Comparison of ENCODE assay signal across 8 mouse cellular contexts in genomic region chr2:167101743-167102441, GRCm38 (mm10). TPM values are rescaled to one million over a fixed set of nuclear protein-coding genes. Genes with fewer than 3 reads are reported as not detected.
DNase-seq lines count a peak whose midpoint lies in the region; ATAC-seq and TF ChIP-seq lines count a peak whose summit lies in the region.

No protein-coding gene starts in this region.

- ATAC-seq in heart, embryonic 11.5 days (replicated peaks; ENCODE audit: insufficient number of reproducible peaks, low FRiP score, low TSS enrichment) = no peak
- ATAC-seq in liver, postnatal 0 days = peak; percentile 63
- no peak for ATAC-seq in forebrain, embryonic 13.5 days

- no peak for TF ChIP-seq EP300 in liver, postnatal 0 days (IDR thresholded peaks at IDR 0.05; ENCODE audit: low read depth)

- H3K9ac ChIP-seq in heart, embryonic 11.5 days (ENCODE audit: low read depth, low read length) = no peak overlapping the region
- H3K9ac ChIP-seq in liver, postnatal 0 days (replicated peaks) = no peak overlapping the region
- H3K9ac ChIP-seq in forebrain, embryonic 13.5 days = no peak overlapping the region

- DNase-seq in heart, adult 8-10 months (ENCODE audit: low spot score) = peak; percentile 48
- DNase-seq in liver, postnatal 0 days = peak; percentile 51
- peak; percentile 90 for DNase-seq in splenic B cell, adult 2 months (ENCODE audit: low read depth, low spot score)
- DNase-seq in frontal cortex, adult 2 months (ENCODE audit: extremely low spot score in 1 of 2, low spot score in 1 of 2) = no peak
- DNase-seq in gastrocnemius, postnatal 10 days = no peak

- H3K4me1 ChIP-seq in heart, embryonic 11.5 days (ENCODE audit: control insufficient read depth, insufficient read depth, low read length) = no peaks in the 10 kb centered on the region
- H3K4me1 ChIP-seq in erythroblast, embryonic 14.5 days (ENCODE audit: control insufficient read depth) = peaks cover 2% of the 10 kb centered on the region; the same call in 1 of the 2 replicates
- H3K4me1 ChIP-seq in liver, postnatal 0 days (ENCODE audit: insufficient read depth) = no peaks in the 10 kb centered on the region
- H3K4me1 ChIP-seq in forebrain, embryonic 13.5 days = peaks cover 11% of the 10 kb centered on the region; the same call in 1 of the 2 replicates

- no peaks in the 10 kb centered on the region for H3K9me3 ChIP-seq in heart, embryonic 11.5 days (replicated peaks; ENCODE audit: control insufficient read depth, low read length)
- H3K9me3 ChIP-seq in erythroblast, embryonic 14.5 days (ENCODE audit: control insufficient read depth, low read length) = peaks cover 22% of the 10 kb centered on the region
- no peaks in the 10 kb centered on the region for H3K9me3 ChIP-seq in liver, postnatal 0 days (ENCODE audit: low read length)
- no peaks in the 10 kb centered on the region for H3K9me3 ChIP-seq in forebrain, embryonic 13.5 days (replicated peaks)

- H3K4me3 ChIP-seq in heart, embryonic 11.5 days (ENCODE audit: low read depth, low read length) = no peak overlapping the region
- peak overlapping the region; percentile 53 for H3K4me3 ChIP-seq in erythroblast, embryonic 14.5 days (replicated peaks)
- peak overlapping the region; percentile 29 for H3K4me3 ChIP-seq in liver, postnatal 0 days (ENCODE audit: low read depth, low read length)
- H3K4me3 ChIP-seq in forebrain, embryonic 13.5 days = no peak overlapping the region

- WGBS in heart, embryonic 11.5 days (ENCODE audit: insufficient replicate concordance) = 62% methylated on average over 17 of the region's 17 CpGs
- 36% methylated on average over 17 of the region's 17 CpGs for WGBS in liver, postnatal 0 days (ENCODE audit: insufficient replicate concordance)
- WGBS in forebrain, embryonic 13.5 days = 88% methylated on average over 17 of the region's 17 CpGs

- H3K27ac ChIP-seq in heart, embryonic 11.5 days (ENCODE audit: low read depth, low read length) = no peak overlapping the region
- H3K27ac ChIP-seq in liver, postnatal 0 days (ENCODE audit: low read depth) = no peak overlapping the region
- no peak overlapping the region for H3K27ac ChIP-seq in forebrain, embryonic 13.5 days

- TF ChIP-seq CTCF in liver, postnatal 0 days (IDR thresholded peaks at IDR 0.05; ENCODE audit: low read depth) = no peak

- no peaks in the 10 kb centered on the region for H3K36me3 ChIP-seq in heart, embryonic 11.5 days (ENCODE audit: control insufficient read depth, insufficient read depth, low read length)
- no peaks in the 10 kb centered on the region for H3K36me3 ChIP-seq in erythroblast, embryonic 14.5 days (ENCODE audit: control insufficient read depth)
- no peaks in the 10 kb centered on the region for H3K36me3 ChIP-seq in liver, postnatal 0 days (replicated peaks; ENCODE audit: insufficient read depth, low read length)
- H3K36me3 ChIP-seq in splenic B cell, adult 2 months (ENCODE audit: control insufficient read depth, insufficient read depth, low read length, poor library complexity, severe bottlenecking) = no peaks in the 10 kb centered on the region; the same call in 1 of the 2 replicates
- H3K36me3 ChIP-seq in forebrain, embryonic 13.5 days (ENCODE audit: poor library complexity, severe bottlenecking) = peaks cover 15% of the 10 kb centered on the region

- no peak overlapping the region for H3K4me2 ChIP-seq in heart, embryonic 11.5 days
- H3K4me2 ChIP-seq in liver, postnatal 0 days (ENCODE audit: low read depth, low read length) = peak overlapping the region; percentile 58
- H3K4me2 ChIP-seq in forebrain, embryonic 13.5 days = no peak overlapping the region

- H3K27me3 ChIP-seq in heart, embryonic 11.5 days (ENCODE audit: control insufficient read depth, insufficient read depth, low read length) = no peaks in the 10 kb centered on the region
- H3K27me3 ChIP-seq in erythroblast, embryonic 14.5 days (ENCODE audit: control insufficient read depth) = peaks cover 4% of the 10 kb centered on the region
- no peaks in the 10 kb centered on the region for H3K27me3 ChIP-seq in liver, postnatal 0 days (ENCODE audit: insufficient read depth, low read length)
- H3K27me3 ChIP-seq in splenic B cell, adult 2 months (ENCODE audit: control insufficient read depth, insufficient read depth, low read length, poor library complexity, severe bottlenecking) = no peaks in the 10 kb centered on the region
- no peaks in the 10 kb centered on the region for H3K27me3 ChIP-seq in forebrain, embryonic 13.5 days

RNA-seq across cellular contexts. Expression of gene Znfx1, which starts 39.1 kb away (rescaled TPM):
- 10 to 100 TPM; 29.2 to 47.0 (median 40.3) TPM for total RNA-seq in heart, adult 8-10 months (2022)
- 6.3 and 6.7 TPM in 2 replicates for polyA plus RNA-seq in heart, embryonic 11.5 days (2014; fragmentation: Nextera tagmentation; extraction: Ambion mirVana)
- polyA plus RNA-seq in erythroblast, embryonic 14.5 days (2012) = 1.1 and 1.5 TPM in 2 replicates
- 5.8 and 6.3 TPM in 2 replicates for polyA plus RNA-seq in liver, postnatal 0 days (2015; fragmentation: Nextera tagmentation; extraction: Ambion mirVana)
- 5.6 and 6.2 TPM in 2 replicates for polyA plus RNA-seq in forebrain, embryonic 13.5 days (2015; fragmentation: Nextera tagmentation; extraction: Ambion mirVana)
- 30.0 and 31.2 TPM in 2 replicates for polyA plus RNA-seq in frontal cortex, adult 2 months (2012; rRNA removed)
- total RNA-seq in gastrocnemius, postnatal 10 days (2021) = 10 to 100 TPM; 13.5 to 16.2 TPM

Comparison
In these comparisons a context has a peak if more than half of its experiments do, and no peak if none do; other contexts are left out.
1. DNase-seq: peak in heart, adult 8-10 months (single experiment), liver, postnatal 0 days (single experiment) and splenic B cell, adult 2 months (single experiment); none in frontal cortex, adult 2 months (0 of 2) and gastrocnemius, postnatal 10 days (single experiment).
2. H3K4me3 ChIP-seq: peak in erythroblast, embryonic 14.5 days (single experiment) and liver, postnatal 0 days (single experiment); none in heart, embryonic 11.5 days (single experiment) and forebrain, embryonic 13.5 days (single experiment).